Mouse (Mus musculus) spleen, adult 2 months (tissue): ENCODE results near the gene Stim1.

Experiments used
- CTCF ChIP-seq: fragments of 200-500 bp; IDR thresholded peaks from 2 replicates; pipeline ENCODE4 v1.5.1; 2011; ENCODE audit warnings: mild to moderate bottlenecking, inconsistent platforms; ENCODE audit not compliant: insufficient read depth, insufficient read length, insufficient replicate concordance; ENCODE audit errors: extremely low read depth
- POLR2A ChIP-seq: fragments of 200-500 bp; IDR thresholded peaks from 2 replicates; pipeline ENCODE4 v1.6.1; 2011; ENCODE audit warnings: low read depth, low read length, inconsistent platforms

GRCm38 (mm10) chr7:102310266-102310665 lies 42.7 kb downstream of the Stim1 start:
- no peak for TF ChIP-seq CTCF
- no peak for TF ChIP-seq POLR2A
